In the genomic region with DNA sequence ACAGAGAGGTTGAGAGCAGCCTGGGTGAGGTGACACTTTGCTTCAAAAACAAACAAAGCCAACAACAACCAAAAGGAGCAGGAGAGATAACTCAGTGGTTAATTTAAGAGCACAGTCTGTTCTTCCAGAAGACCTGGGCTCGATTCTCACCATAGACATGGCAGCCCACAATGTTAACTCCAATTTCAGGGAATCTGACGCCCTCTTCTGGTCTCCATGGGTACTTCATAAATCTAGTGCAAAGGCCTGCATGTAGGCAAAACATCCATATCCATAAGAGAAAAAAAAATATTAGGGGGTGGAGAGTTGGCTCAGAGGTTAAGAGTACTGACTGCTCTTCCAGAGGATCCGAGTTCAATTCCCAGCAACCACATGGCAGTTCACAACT, we compare ENCODE assay signal across 1 mouse cellular context.
TF ChIP-seq lines count a peak whose summit lies in the region.

No protein-coding gene starts in this region.

TF ChIP-seq in MEL, 35 proteins besides CTCF, POLR2A, EP300 and RAD21:
- TF ChIP-seq MAZ (IDR thresholded peaks at IDR 0.05; ENCODE audit: low read depth, low read length) (no peak), ZC3H11A (IDR thresholded peaks at IDR 0.05; ENCODE audit: low read depth, low read length) (peak; percentile 26; the same call in 1 of the 2 replicates), SMC3 (IDR thresholded peaks at IDR 0.05; ENCODE audit: low read depth, low read length) (peak; percentile 60), GABPA (IDR thresholded peaks at IDR 0.05; ENCODE audit: low read depth, low read length) (no peak)
